Mouse (Mus musculus) ES-E14 (cell line): ENCODE measurements around the gene Adora2b.

Experiments
- CHD2 ChIP-seq: IDR thresholded peaks from 2 replicates; pipeline ENCODE4 v1.6.1; 2014; ENCODE audit warnings: mild to moderate bottlenecking, low read depth, low read length, inconsistent platforms
- HCFC1 ChIP-seq: IDR thresholded peaks from 2 replicates; pipeline ENCODE4 v1.6.1; 2012; ENCODE audit warnings: low read length, inconsistent platforms, borderline replicate concordance; ENCODE audit not compliant: insufficient read depth
- MAFK ChIP-seq: IDR thresholded peaks from 2 replicates; pipeline ENCODE4 v1.6.1; 2014; ENCODE audit warnings: mild to moderate bottlenecking, low read depth, low read length, inconsistent platforms; ENCODE audit not compliant: insufficient read depth
- ZNF384 ChIP-seq: IDR thresholded peaks from 2 replicates; pipeline ENCODE4 v1.6.1; 2012; ENCODE audit warnings: low read depth, low read length, inconsistent platforms

DNA sequence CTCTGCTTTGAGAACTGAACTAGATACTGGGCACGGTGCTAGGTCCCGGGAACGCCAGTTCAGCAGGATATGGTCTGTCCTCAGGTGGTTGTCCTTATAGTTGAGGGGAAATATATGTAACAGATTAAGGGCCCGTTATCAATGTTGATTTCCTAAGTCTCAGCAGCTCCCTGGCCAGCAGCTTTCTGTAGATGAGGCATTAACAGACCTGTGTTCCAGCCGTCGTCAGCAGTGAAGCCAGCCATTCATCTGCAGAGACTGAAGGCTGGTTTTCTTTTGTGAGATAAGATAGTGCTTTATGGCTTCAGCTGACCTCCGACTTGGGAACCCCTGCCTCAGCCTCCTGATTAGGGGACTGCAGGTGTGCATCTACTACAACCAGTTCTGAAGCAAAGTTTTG lies 15.2 kb downstream of the Adora2b start:
- TF ChIP-seq CHD2 (no peak), ZNF384 (no peak), HCFC1 (no peak), MAFK (no peak)
